Mouse (Mus musculus) testis, adult 2 months (tissue): ENCODE measurements around the gene Best2.

Experiments used
- CTCF ChIP-seq: fragments of 200-500 bp; IDR thresholded peaks from 2 replicates; pipeline ENCODE4 v1.5.1; 2012; ENCODE audit warnings: low read depth, mild to moderate bottlenecking, inconsistent platforms, low read length, moderate library complexity; ENCODE audit not compliant: control insufficient read depth, insufficient read depth, insufficient replicate concordance
- POLR2A ChIP-seq: fragments of 200-500 bp; IDR thresholded peaks from 2 replicates; pipeline ENCODE4 v1.6.1; 2012; ENCODE audit warnings: low read depth, mild to moderate bottlenecking, inconsistent platforms, low read length, moderate library complexity; ENCODE audit not compliant: control insufficient read depth

DNA sequence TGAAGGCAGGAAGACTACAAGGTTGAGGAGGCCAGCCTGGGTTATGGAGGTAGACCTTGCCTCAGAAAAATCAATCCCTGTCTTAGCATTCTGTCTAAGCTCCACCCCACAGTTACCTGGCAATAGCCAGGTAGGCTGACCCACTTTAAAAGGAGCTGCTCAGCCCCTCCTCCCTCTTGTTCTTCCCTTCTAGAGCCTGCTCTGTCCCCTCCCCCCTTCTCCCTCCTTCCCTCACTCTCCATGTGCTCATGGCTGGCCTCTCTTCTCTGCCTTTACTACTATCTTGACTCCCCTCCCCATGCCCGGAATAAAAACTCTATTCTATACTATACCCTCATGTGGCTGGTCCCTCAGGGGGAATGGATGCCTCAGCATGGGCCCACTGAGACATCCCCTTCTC is 19.5 kb upstream of the Best2 start:
- TF ChIP-seq CTCF, result no peak
- no peak for TF ChIP-seq POLR2A
